Mouse (Mus musculus): Measurements from ENCODE around the gene Nck1. TPM values are rescaled to one million over a fixed set of nuclear protein-coding genes. Genes with fewer than 3 reads are reported as not detected.
A peak's percentile ranks its signal among the peaks of the same experiment; 100 is the strongest.

Nck1 gene
- total RNA-seq, 4 experiments from 2014 or later = 35.1 to 36.7 (median 35.7) TPM

GRCm38 (mm10) chr9:100470936-100471604 lies 74.9 kb downstream of the Nck1 start:
- DNase-seq (ENCODE audit: low spot score in 2 of 2) = no peak

- no peak for DNase-seq (ENCODE audit: low spot score in 2 of 2)
Measured at GRCm38 (mm10) chr9:100470228-100470627, 75.7 kb downstream of the Nck1 start.

- DNase-seq (ENCODE audit: low spot score in 2 of 2) = no peak
Measured at GRCm38 (mm10) chr9:100469681-100470080, 76.3 kb downstream of the Nck1 start.

- DNase-seq (ENCODE audit: low spot score in 2 of 2) = no peak
Measured at GRCm38 (mm10) chr9:100468151-100468550, 77.8 kb downstream of the Nck1 start.

- DNase-seq (ENCODE audit: low spot score in 2 of 2) = peak in 1 of 2 experiments; percentile 38
Measured at GRCm38 (mm10) chr9:100467653-100468052, 78.3 kb downstream of the Nck1 start.

- peak in 1 of 2 experiments; percentile 44 for DNase-seq (ENCODE audit: low spot score in 2 of 2)
Measured at GRCm38 (mm10) chr9:100466743-100467142, 79.2 kb downstream of the Nck1 start.

- DNase-seq (ENCODE audit: low spot score in 2 of 2) = no peak
Measured at GRCm38 (mm10) chr9:100465988-100466387, 79.9 kb downstream of the Nck1 start.

GRCm38 (mm10) chr9:100465380-100465779 lies 80.6 kb downstream of the Nck1 start:
- no peak for DNase-seq (ENCODE audit: low spot score in 2 of 2)

- no peak for DNase-seq (ENCODE audit: low spot score in 2 of 2)
Measured at GRCm38 (mm10) chr9:100463771-100464170, 82.2 kb downstream of the Nck1 start.

GRCm38 (mm10) chr9:100462098-100462497 lies 83.8 kb downstream of the Nck1 start:
- no peak for DNase-seq (ENCODE audit: low spot score in 2 of 2)

- DNase-seq (ENCODE audit: low spot score in 2 of 2) = peak; percentile 67 to 69
Measured at GRCm38 (mm10) chr9:100461671-100462070, 84.3 kb downstream of the Nck1 start.

GRCm38 (mm10) chr9:100460203-100460602 lies 85.7 kb downstream of the Nck1 start:
- DNase-seq (ENCODE audit: low spot score in 2 of 2) = no peak

- no peak for DNase-seq (ENCODE audit: low spot score in 2 of 2)
Measured at GRCm38 (mm10) chr9:100457971-100458681, 87.8 kb downstream of the Nck1 start.

GRCm38 (mm10) chr9:100454664-100454993 lies 91.3 kb downstream of the Nck1 start:
- DNase-seq (ENCODE audit: low spot score in 2 of 2) = no peak

GRCm38 (mm10) chr9:100453944-100454663 lies 91.8 kb downstream of the Nck1 start:
- peak; percentile 51 to 72 for DNase-seq (ENCODE audit: low spot score in 2 of 2)

GRCm38 (mm10) chr9:100452432-100452831 lies 93.5 kb downstream of the Nck1 start:
- DNase-seq (ENCODE audit: low spot score in 2 of 2) = no peak

GRCm38 (mm10) chr9:100446059-100446686 lies 99.8 kb downstream of the Nck1 start:
- DNase-seq (ENCODE audit: low spot score in 2 of 2) = peak in 1 of 2 experiments; percentile 82

Other genes with a start within 250 kb of the Nck1 start
- 1 to 10 TPM; 2.5 to 4.9 (median 3.9) TPM for gene Il20rb, start 59.3 kb downstream of the Nck1 start, total RNA-seq (2022)
- gene Slc35g2, start 25.0 kb upstream of the Nck1 start, total RNA-seq (2022) = 10 to 100 TPM; 17.7 to 21.7 (median 20.7) TPM
- 10 to 100 TPM; 53.6 to 71.0 (median 63.8) TPM for gene Stag1, start 51.7 kb upstream of the Nck1 start, total RNA-seq (2022)

Data from layer of hippocampus, adult 8-10 months (tissue).